Comparison of ENCODE assay signal across 10 mouse cellular contexts in genomic region chr6:90660398-90661028, GRCm38 (mm10). TPM values are rescaled to one million over a fixed set of nuclear protein-coding genes. Genes with fewer than 3 reads are reported as not detected.
DNase-seq lines count a peak whose midpoint lies in the region; ATAC-seq lines count a peak whose summit lies in the region.
"Had no signal": no experiment of that assay in that cellular context is flagged by ENCODE, and none has a peak within 500 bp of the region (broad histone marks: within the 10 kb centered on the region; RNA-seq: fewer than 3 reads in every experiment).

No protein-coding gene starts in this region.

- H3K36me3 ChIP-seq in heart, embryonic 11.5 days (ENCODE audit: control insufficient read depth, insufficient read depth, low read length) = peaks cover 8% of the 10 kb centered on the region
- H3K36me3 ChIP-seq in midbrain, embryonic 11.5 days (ENCODE audit: control insufficient read depth, insufficient read depth, low read length) = peaks cover 13% of the 10 kb centered on the region
- peaks cover 49% of the 10 kb centered on the region for H3K36me3 ChIP-seq in midbrain, embryonic 10.5 days
- peaks cover 38% of the 10 kb centered on the region for H3K36me3 ChIP-seq in liver, embryonic 13.5 days

- H3K4me2 ChIP-seq in heart, embryonic 11.5 days = no peak overlapping the region; the same call in 1 of the 2 replicates
- H3K4me2 ChIP-seq in midbrain, embryonic 11.5 days = no peak overlapping the region
- peak overlapping the region; percentile 42 for H3K4me2 ChIP-seq in liver, embryonic 13.5 days
- H3K4me2 ChIP-seq: forebrain, embryonic 12.5 days; stomach, embryonic 15.5 days had no signal

- no peak overlapping the region for H3K4me3 ChIP-seq in heart, embryonic 11.5 days (ENCODE audit: low read depth, low read length)
- no peak overlapping the region for H3K4me3 ChIP-seq in midbrain, embryonic 11.5 days (ENCODE audit: low read depth, low read length)
- H3K4me3 ChIP-seq in midbrain, embryonic 10.5 days = no peak overlapping the region
- H3K4me3 ChIP-seq in liver, embryonic 13.5 days (replicated peaks) = no peak overlapping the region
- H3K4me3 ChIP-seq: forebrain, embryonic 12.5 days; stomach, embryonic 15.5 days had no signal

- peak overlapping the region; percentile 22; the same call in 1 of the 2 replicates for H3K9ac ChIP-seq in heart, embryonic 11.5 days (ENCODE audit: low read depth, low read length)
- H3K9ac ChIP-seq in midbrain, embryonic 11.5 days (ENCODE audit: low read length) = no peak overlapping the region
- H3K9ac ChIP-seq in liver, embryonic 13.5 days = peak overlapping the region; percentile 45; the same call in 1 of the 2 replicates
- H3K9ac ChIP-seq: forebrain, embryonic 12.5 days; stomach, embryonic 15.5 days had no signal

- peaks cover 27% of the 10 kb centered on the region for H3K4me1 ChIP-seq in heart, embryonic 11.5 days (ENCODE audit: control insufficient read depth, insufficient read depth, low read length)
- H3K4me1 ChIP-seq in midbrain, embryonic 11.5 days (ENCODE audit: control insufficient read depth, insufficient read depth, low read length) = no peaks in the 10 kb centered on the region
- peaks cover 12% of the 10 kb centered on the region; the same call in 1 of the 2 replicates for H3K4me1 ChIP-seq in midbrain, embryonic 10.5 days
- H3K4me1 ChIP-seq in liver, embryonic 13.5 days (replicated peaks) = peaks cover 40% of the 10 kb centered on the region
- H3K4me1 ChIP-seq: forebrain, embryonic 12.5 days; stomach, embryonic 15.5 days had no signal

- DNase-seq in heart, postnatal 36 days = no peak
- peak; percentile 53 for DNase-seq in midbrain, embryonic 11.5 days (ENCODE audit: low spot score, missing footprints)
- DNase-seq in midbrain, embryonic 10.5 days (ENCODE audit: low spot score) = no peak
- DNase-seq in liver, embryonic 13.5 days = no peak
- DNase-seq in testis, postnatal 10 days (ENCODE audit: low spot score) = peak; percentile 60
- no peak for DNase-seq in spleen, adult 12 weeks (ENCODE audit: low spot score)
- no peak for DNase-seq in layer of hippocampus, adult 9-11 months

- peak overlapping the region; percentile 62; the same call in 1 of the 2 replicates for H3K27ac ChIP-seq in heart, embryonic 11.5 days (ENCODE audit: low read depth, low read length)
- no peak overlapping the region for H3K27ac ChIP-seq in midbrain, embryonic 11.5 days (ENCODE audit: low read depth, low read length)
- H3K27ac ChIP-seq in midbrain, embryonic 10.5 days (replicated peaks) = no peak overlapping the region
- peak overlapping the region; percentile 78 for H3K27ac ChIP-seq in liver, embryonic 13.5 days
- H3K27ac ChIP-seq: forebrain, embryonic 12.5 days; stomach, embryonic 15.5 days had no signal

- intact Hi-C loops in heart, postnatal 36 days (cut with DNase I) = no loop called here

- no peaks in the 10 kb centered on the region for H3K9me3 ChIP-seq in heart, embryonic 11.5 days (replicated peaks; ENCODE audit: control insufficient read depth, low read length)
- H3K9me3 ChIP-seq in midbrain, embryonic 11.5 days (ENCODE audit: control insufficient read depth, low read length) = no peaks in the 10 kb centered on the region
- no peaks in the 10 kb centered on the region for H3K9me3 ChIP-seq in midbrain, embryonic 10.5 days (replicated peaks)
- no peaks in the 10 kb centered on the region for H3K9me3 ChIP-seq in liver, embryonic 13.5 days (replicated peaks)
- H3K9me3 ChIP-seq: forebrain, embryonic 12.5 days; stomach, embryonic 15.5 days had no signal

- 78% methylated on average over 20 of the region's 20 CpGs for WGBS in heart, embryonic 11.5 days (ENCODE audit: insufficient replicate concordance)
- 89% methylated on average over 20 of the region's 20 CpGs for WGBS in midbrain, embryonic 11.5 days
- WGBS in midbrain, embryonic 10.5 days = 85% methylated on average over 20 of the region's 20 CpGs
- WGBS in liver, embryonic 13.5 days (ENCODE audit: insufficient replicate concordance) = 77% methylated on average over 20 of the region's 20 CpGs

- no peak for ATAC-seq in heart, embryonic 11.5 days (replicated peaks; ENCODE audit: insufficient number of reproducible peaks, low FRiP score, low TSS enrichment)
- no peak for ATAC-seq in midbrain, embryonic 11.5 days (ENCODE audit: low FRiP score)
- ATAC-seq in liver, embryonic 13.5 days (ENCODE audit: low read depth) = no peak; the same call in 1 of the 2 replicates

- H3K27me3 ChIP-seq in heart, embryonic 11.5 days (ENCODE audit: control insufficient read depth, insufficient read depth, low read length) = no peaks in the 10 kb centered on the region
- no peaks in the 10 kb centered on the region for H3K27me3 ChIP-seq in midbrain, embryonic 11.5 days (ENCODE audit: control insufficient read depth, insufficient read depth, low read length)
- no peaks in the 10 kb centered on the region for H3K27me3 ChIP-seq in midbrain, embryonic 10.5 days (ENCODE audit: low read depth, poor library complexity, severe bottlenecking)
- H3K27me3 ChIP-seq in liver, embryonic 13.5 days = no peaks in the 10 kb centered on the region
- H3K27me3 ChIP-seq: forebrain, embryonic 12.5 days; stomach, embryonic 15.5 days had no signal

RNA-seq across cellular contexts. Expression of gene Slc41a3, which starts 56.0 kb away (rescaled TPM):
- 11.1 and 12.6 TPM in 2 replicates for polyA plus RNA-seq in heart, embryonic 11.5 days (2014; fragmentation: Nextera tagmentation; extraction: Ambion mirVana)
- total RNA-seq in heart, postnatal 36 days (2021) = 10 to 100 TPM; 68.8 to 72.1 TPM
- 2.7 and 3.0 TPM in 2 replicates for polyA plus RNA-seq in midbrain, embryonic 11.5 days (2014; fragmentation: Nextera tagmentation; extraction: Ambion mirVana)
- polyA plus RNA-seq in midbrain, embryonic 10.5 days (2016; fragmentation: Nextera tagmentation; extraction: Ambion mirVana) = 2.2 and 3.5 TPM in 2 replicates
- 32.2 and 34.8 TPM in 2 replicates for polyA plus RNA-seq in liver, embryonic 13.5 days (2015; fragmentation: Nextera tagmentation; extraction: Ambion mirVana)

Comparison
In these comparisons a context has a peak if more than half of its experiments do, and no peak if none do; other contexts are left out.
1. DNase-seq: peak in midbrain, embryonic 11.5 days (single experiment) and testis, postnatal 10 days (single experiment); none in heart, postnatal 36 days (0 of 2), midbrain, embryonic 10.5 days (single experiment), liver, embryonic 13.5 days (single experiment), spleen, adult 12 weeks (single experiment) and layer of hippocampus, adult 9-11 months (single experiment).
2. H3K27ac ChIP-seq: peak in heart, embryonic 11.5 days (single experiment) and liver, embryonic 13.5 days (single experiment); none in midbrain, embryonic 11.5 days (single experiment) and midbrain, embryonic 10.5 days (single experiment).